7 mouse cellular contexts compared by ENCODE assay signal in the genomic region with DNA sequence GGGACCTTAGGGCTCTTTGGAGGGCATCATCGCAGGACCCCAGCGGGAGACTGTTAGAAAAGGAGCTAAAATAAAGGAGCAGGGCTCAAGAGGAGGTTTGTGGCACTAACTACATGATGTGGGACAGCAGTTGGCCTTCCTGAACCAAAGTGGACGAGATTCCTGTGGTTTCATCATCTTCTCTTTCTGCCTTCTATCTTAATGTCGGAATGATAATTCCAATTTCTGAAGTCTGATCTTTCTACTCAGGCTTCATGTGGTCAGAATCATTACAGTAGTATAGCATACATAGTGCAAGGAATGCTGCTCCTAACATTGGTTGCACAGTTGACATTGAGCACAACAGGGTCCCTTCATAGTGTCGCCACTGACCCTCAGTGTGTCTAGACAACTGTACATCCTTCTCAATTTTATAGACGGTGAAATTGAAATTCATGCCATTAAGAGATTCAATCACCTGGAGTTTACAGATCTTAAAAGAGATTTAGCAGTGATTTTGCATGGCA. TPM values are rescaled to one million over a fixed set of nuclear protein-coding genes. Genes with fewer than 3 reads are reported as not detected.
DNase-seq lines count a peak whose midpoint lies in the region; ATAC-seq and TF ChIP-seq lines count a peak whose summit lies in the region.

No protein-coding gene starts in this region.

- no peak for TF ChIP-seq POLR2A in small intestine, adult 2 months (IDR thresholded peaks at IDR 0.05; ENCODE audit: low read depth, low read length)

- no peaks in the 10 kb centered on the region for H3K36me3 ChIP-seq in lung, embryonic 14.5 days (ENCODE audit: insufficient read depth)
- no peaks in the 10 kb centered on the region for H3K36me3 ChIP-seq in forebrain, embryonic 12.5 days (replicated peaks)
- H3K36me3 ChIP-seq in limb, embryonic 11.5 days (ENCODE audit: control insufficient read depth, insufficient read depth, low read length) = no peaks in the 10 kb centered on the region
- no peaks in the 10 kb centered on the region for H3K36me3 ChIP-seq in small intestine, adult 2 months (ENCODE audit: control insufficient read depth, insufficient read depth, low read length)

- H3K9ac ChIP-seq in lung, embryonic 14.5 days = peak overlapping the region; percentile 68
- H3K9ac ChIP-seq in forebrain, embryonic 12.5 days = peak overlapping the region; percentile 86
- peak overlapping the region; percentile 89 for H3K9ac ChIP-seq in limb, embryonic 11.5 days (ENCODE audit: low read length)

- H3K27me3 ChIP-seq in lung, embryonic 14.5 days (ENCODE audit: insufficient read depth, low read length) = no peaks in the 10 kb centered on the region
- H3K27me3 ChIP-seq in forebrain, embryonic 12.5 days = no peaks in the 10 kb centered on the region
- no peaks in the 10 kb centered on the region for H3K27me3 ChIP-seq in limb, embryonic 11.5 days (ENCODE audit: control insufficient read depth, insufficient read depth, low read length)
- peaks cover 13% of the 10 kb centered on the region for H3K27me3 ChIP-seq in small intestine, adult 2 months (ENCODE audit: control insufficient read depth, insufficient read depth, low read length)

- H3K4me2 ChIP-seq in lung, embryonic 14.5 days = peak overlapping the region; percentile 94
- peak overlapping the region; percentile 88 for H3K4me2 ChIP-seq in forebrain, embryonic 12.5 days
- peak overlapping the region; percentile 80 for H3K4me2 ChIP-seq in limb, embryonic 11.5 days (ENCODE audit: low read depth, severe bottlenecking)

- no peaks in the 10 kb centered on the region for H3K9me3 ChIP-seq in lung, embryonic 14.5 days (ENCODE audit: low read depth, low read length)
- no peaks in the 10 kb centered on the region for H3K9me3 ChIP-seq in forebrain, embryonic 12.5 days
- H3K9me3 ChIP-seq in limb, embryonic 11.5 days (ENCODE audit: control insufficient read depth, low read length) = no peaks in the 10 kb centered on the region

- peak; percentile 47; the same call in 1 of the 2 replicates for ATAC-seq in lung, embryonic 14.5 days (ENCODE audit: insufficient read depth)
- no peak; the same call in none of the 2 replicates for ATAC-seq in forebrain, embryonic 12.5 days (ENCODE audit: low FRiP score)
- ATAC-seq in limb, embryonic 11.5 days (ENCODE audit: insufficient number of reproducible peaks, low FRiP score, low TSS enrichment, low read depth) = 0 out of 2 replicates have a peak, but pooled peaks have one; percentile 39

- 24% methylated on average over 6 of the region's 6 CpGs for WGBS in lung, embryonic 14.5 days
- 27% methylated on average over 6 of the region's 6 CpGs for WGBS in forebrain, embryonic 12.5 days
- WGBS in limb, embryonic 11.5 days = 31% methylated on average over 6 of the region's 6 CpGs
- WGBS in small intestine, adult 2 months = 23% methylated on average over 6 of the region's 6 CpGs

- no peaks in the 10 kb centered on the region for H3K4me1 ChIP-seq in lung, embryonic 14.5 days (ENCODE audit: insufficient read depth)
- H3K4me1 ChIP-seq in forebrain, embryonic 12.5 days = no peaks in the 10 kb centered on the region; the same call in 1 of the 2 replicates
- H3K4me1 ChIP-seq in limb, embryonic 11.5 days (ENCODE audit: control insufficient read depth, insufficient read depth, low read length) = no peaks in the 10 kb centered on the region
- 0 out of 2 replicates have a peak, but pooled peaks cover 2% of the 10 kb centered on the region for H3K4me1 ChIP-seq in small intestine, adult 2 months (ENCODE audit: control insufficient read depth, insufficient read depth, insufficient read length, low read length)

- peak overlapping the region; percentile 65 for H3K4me3 ChIP-seq in lung, embryonic 14.5 days (ENCODE audit: low read depth, low read length)
- H3K4me3 ChIP-seq in forebrain, embryonic 12.5 days (replicated peaks) = peak overlapping the region; percentile 80
- peak overlapping the region; percentile 64 for H3K4me3 ChIP-seq in limb, embryonic 11.5 days (ENCODE audit: low read depth, low read length)
- H3K4me3 ChIP-seq in small intestine, adult 2 months (ENCODE audit: low read depth, low read length) = peak overlapping the region; percentile 54

- no peak for TF ChIP-seq CTCF in lung, embryonic 14.5 days (IDR thresholded peaks at IDR 0.05; ENCODE audit: low read depth)
- TF ChIP-seq CTCF in small intestine, adult 2 months (IDR thresholded peaks at IDR 0.05; ENCODE audit: extremely low read depth, insufficient read length, insufficient replicate concordance, low read depth, low read length) = no peak

- no peak overlapping the region for H3K27ac ChIP-seq in lung, embryonic 14.5 days (ENCODE audit: low read depth)
- H3K27ac ChIP-seq in forebrain, embryonic 12.5 days = peak overlapping the region; percentile 65
- no peak overlapping the region for H3K27ac ChIP-seq in limb, embryonic 11.5 days (replicated peaks; ENCODE audit: low read depth, low read length)
- no peak overlapping the region for H3K27ac ChIP-seq in small intestine, adult 2 months (ENCODE audit: insufficient read depth, low read depth, low read length)

- no peak for DNase-seq in lung, embryonic 14.5 days
- DNase-seq in lung, postnatal 36 days = no peak
- DNase-seq in limb, embryonic 11.5 days (ENCODE audit: low spot score) = no peak
- no peak for DNase-seq in layer of hippocampus, adult 8-10 months (ENCODE audit: low spot score in 2 of 2)
- no peak for DNase-seq in right cerebral cortex, postnatal 25 days

RNA-seq across cellular contexts. Expression of a gene that starts 0.4 kb away (rescaled TPM):
- polyA plus RNA-seq in lung, embryonic 14.5 days (2014; fragmentation: Nextera tagmentation; extraction: Ambion mirVana) = 3.1 and 4.0 TPM in 2 replicates
- 14.5 and 15.3 TPM in 2 replicates for polyA plus RNA-seq in forebrain, embryonic 12.5 days (2016; fragmentation: Nextera tagmentation; extraction: Ambion mirVana)
- 25.8 and 26.6 TPM in 2 replicates for polyA plus RNA-seq in limb, embryonic 11.5 days (2014; fragmentation: Nextera tagmentation; extraction: Ambion mirVana)
- polyA plus RNA-seq in small intestine, adult 2 months (2012; rRNA removed) = 0.06 and 0.10 TPM in 2 replicates
- total RNA-seq in layer of hippocampus, adult 8-10 months (2022) = 100 to 1,000 TPM; 135 to 158 (median 148) TPM
